Mouse (Mus musculus) kidney, embryonic 15.5 days (tissue): ENCODE measurements around the gene Endou. TPM values are rescaled to one million over a fixed set of nuclear protein-coding genes. Genes with fewer than 3 reads are reported as not detected.

Source experiments
- ATAC-seq: fragments of 200-750 bp; cut with Nextera tagmentation; replicated peaks from 2 replicates; pipeline ENCODE4 v1.8.0; 2017; ENCODE audit warnings: moderate TSS enrichment; ENCODE audit not compliant: low FRiP score
- H3K27ac ChIP-seq: fragments of 300-500 bp; sonication (generic); 2 replicates; pipeline ENCODE4 v1.5.1; 2015; ENCODE audit warnings: mild to moderate bottlenecking, inconsistent platforms
- H3K27me3 ChIP-seq: fragments of 300-500 bp; sonication (generic); 2 replicates; pipeline ENCODE4 v1.6.1; 2015; ENCODE audit warnings: inconsistent platforms
- H3K36me3 ChIP-seq: fragments of 300-500 bp; sonication (generic); 2 replicates; pipeline ENCODE4 v1.6.1; 2015; ENCODE audit warnings: inconsistent platforms
- H3K4me1 ChIP-seq: fragments of 300-500 bp; sonication (generic); 2 replicates; pipeline ENCODE4 v1.6.1; 2015; ENCODE audit warnings: inconsistent platforms
- H3K4me2 ChIP-seq: fragments of 300-500 bp; sonication (generic); 2 replicates; pipeline ENCODE4 v1.6.1; 2015; ENCODE audit warnings: moderate library complexity, mild to moderate bottlenecking, inconsistent platforms
- H3K4me3 ChIP-seq: fragments of 300-500 bp; sonication (generic); replicated peaks from 2 replicates; pipeline ENCODE4 v1.5.1; 2015; ENCODE audit warnings: mild to moderate bottlenecking, inconsistent platforms
- H3K9ac ChIP-seq: fragments of 300-500 bp; sonication (generic); 2 replicates; pipeline ENCODE4 v1.6.1; 2015; ENCODE audit warnings: mild to moderate bottlenecking, inconsistent platforms
- H3K9me3 ChIP-seq: fragments of 300-500 bp; sonication (generic); replicated peaks from 2 replicates; pipeline ENCODE4 v1.6.1; 2016; ENCODE audit warnings: inconsistent platforms
- WGBS: fragments of 180-500 bp; shearing (Covaris S2); methylation state at CpG from one replicate; pipeline ENCODE4 v1.1.7; 2015; ENCODE audit warnings: mixed read lengths; 5-methylcytosine and 5-hydroxymethylcytosine counted together
- polyA plus RNA-seq: library from polyadenylated mRNA; unstranded; fragments of >200 nt; fragmentation: Nextera tagmentation; extraction: Ambion mirVana; gene quantifications from 2 replicates; pipeline ENCODE4 v1.2.1, GENCODE M21; 2015

The Endou gene
- polyA plus RNA-seq, 1 experiment from 2014 or later: 0.36 TPM

DNA sequence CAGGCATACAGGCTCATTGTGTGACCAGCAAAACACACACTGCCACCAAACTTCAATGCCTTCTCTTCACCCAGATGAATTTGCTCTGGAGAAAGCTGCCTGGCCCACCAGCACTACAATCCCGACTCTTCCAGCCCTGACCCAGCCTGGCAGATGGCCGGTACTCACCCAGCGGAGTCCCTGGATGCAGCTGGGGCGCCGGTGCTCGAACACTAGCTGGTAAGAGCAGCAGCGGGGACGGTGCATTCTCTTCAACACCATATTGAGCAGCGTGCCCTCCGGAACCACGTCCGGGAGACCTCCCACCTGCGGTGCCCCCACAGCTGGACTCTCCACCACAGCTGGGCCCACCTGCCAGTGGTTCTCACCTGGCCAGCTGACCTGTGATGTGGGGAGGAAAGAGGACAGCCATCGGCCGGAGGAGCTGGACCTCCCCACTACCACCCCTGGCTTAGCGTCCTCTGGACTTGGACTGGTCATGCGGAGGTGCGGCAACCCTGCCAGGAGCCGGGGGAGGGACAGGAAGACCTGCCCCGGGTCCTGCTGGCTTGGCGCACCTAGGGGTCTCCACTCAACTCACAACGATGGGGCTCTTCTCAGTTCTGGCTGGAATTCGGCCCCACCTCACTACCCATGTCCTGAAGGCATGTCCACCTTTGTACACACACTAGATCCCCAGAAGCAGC lies 35.6 kb upstream of the Endou start:
- H3K36me3 ChIP-seq: peaks cover 4% of the 10 kb centered on the region; the same call in 1 of the 2 replicates
- no peaks in the 10 kb centered on the region for H3K9me3 ChIP-seq
- H3K27me3 ChIP-seq: peaks cover 14% of the 10 kb centered on the region; the same call in 1 of the 2 replicates
- H3K4me2 ChIP-seq: peak overlapping the region; percentile 96
- H3K4me1 ChIP-seq: peaks cover 88% of the 10 kb centered on the region
- H3K9ac ChIP-seq: peak overlapping the region; percentile 51
- H3K4me3 ChIP-seq: peak overlapping the region; percentile 54
- peak; percentile 7; the same call in 1 of the 2 replicates for ATAC-seq
- peak overlapping the region; percentile 87 for H3K27ac ChIP-seq
- WGBS: 5% methylated on average over 23 of the region's 23 CpGs

DNA sequence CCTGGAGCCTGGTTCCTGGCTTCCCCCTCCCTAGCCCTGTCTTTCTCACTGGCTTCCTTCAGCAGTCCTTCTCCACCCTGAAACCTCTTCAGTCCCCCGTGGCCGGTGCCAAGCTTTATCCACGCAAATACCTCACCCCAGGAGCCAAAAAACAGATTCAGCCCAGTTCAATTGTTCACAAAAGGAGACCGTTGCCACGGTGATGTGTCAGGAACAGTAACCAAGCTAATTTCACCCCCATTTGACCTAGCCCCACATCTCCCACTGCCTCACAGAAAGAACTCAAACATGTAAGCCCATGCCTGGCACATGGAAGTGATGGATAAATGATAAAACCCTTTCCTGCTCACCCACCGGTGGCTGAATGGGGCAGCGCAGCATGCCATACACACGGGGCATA lies 35.1 kb upstream of the Endou start:
- Histone ChIP-seq H3K36me3 (peaks cover 5% of the 10 kb centered on the region), H3K9ac (peak overlapping the region; percentile 51), H3K4me3 (peak overlapping the region; percentile 54), H3K9me3 (no peaks in the 10 kb centered on the region), H3K4me2 (peak overlapping the region; percentile 96), H3K4me1 (peaks cover 88% of the 10 kb centered on the region), H3K27me3 (peaks cover 14% of the 10 kb centered on the region; the same call in 1 of the 2 replicates), H3K27ac (peak overlapping the region; percentile 87)
- WGBS: 16% methylated on average over 8 of the region's 8 CpGs
- ATAC-seq: no peak

DNA sequence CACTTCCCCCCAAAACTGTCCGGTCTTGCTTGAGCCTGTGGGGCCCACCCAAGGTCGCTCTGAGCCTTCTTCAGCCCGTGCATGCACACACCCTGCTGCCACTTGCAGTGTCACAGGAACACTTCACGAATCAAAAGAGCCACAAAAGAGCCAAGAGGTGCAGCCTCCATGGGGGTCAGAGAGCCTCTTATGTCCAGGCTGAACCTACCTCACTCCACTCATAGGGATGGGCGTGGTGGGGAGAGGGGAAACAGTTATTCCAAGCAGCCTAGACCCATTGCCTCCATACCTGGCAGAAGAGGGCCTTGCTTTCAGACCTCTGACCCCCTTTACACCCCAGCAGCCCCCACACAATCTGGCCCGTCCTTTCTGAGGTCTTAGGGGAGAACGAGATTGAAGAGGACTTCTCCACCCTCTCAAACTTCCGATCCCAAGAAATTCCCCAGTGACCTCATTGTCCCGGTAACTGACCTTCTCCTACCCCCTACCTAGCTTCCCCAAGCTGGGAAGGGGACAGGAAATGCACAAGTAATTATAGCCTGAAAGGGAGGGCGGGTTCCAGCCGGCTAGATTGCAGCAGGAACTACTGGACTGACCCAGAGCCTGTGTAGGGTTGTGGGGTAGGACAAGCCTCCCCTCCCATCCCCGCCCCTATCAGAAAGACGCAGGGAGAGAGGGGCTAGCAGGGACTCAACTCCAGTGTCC lies 34.1 kb upstream of the Endou start:
- Histone ChIP-seq H3K4me2 (peak overlapping the region; percentile 96), H3K27me3 (peaks cover 14% of the 10 kb centered on the region; the same call in 1 of the 2 replicates), H3K36me3 (peaks cover 12% of the 10 kb centered on the region), H3K27ac (peak overlapping the region; percentile 38; the same call in 1 of the 2 replicates), H3K4me3 (peak overlapping the region; percentile 54), H3K9ac (no peak overlapping the region), H3K4me1 (peaks cover 82% of the 10 kb centered on the region), H3K9me3 (no peaks in the 10 kb centered on the region)
- WGBS: 30% methylated on average over 13 of the region's 13 CpGs
- ATAC-seq: 0 out of 2 replicates have a peak, but pooled peaks have one; percentile 9

DNA sequence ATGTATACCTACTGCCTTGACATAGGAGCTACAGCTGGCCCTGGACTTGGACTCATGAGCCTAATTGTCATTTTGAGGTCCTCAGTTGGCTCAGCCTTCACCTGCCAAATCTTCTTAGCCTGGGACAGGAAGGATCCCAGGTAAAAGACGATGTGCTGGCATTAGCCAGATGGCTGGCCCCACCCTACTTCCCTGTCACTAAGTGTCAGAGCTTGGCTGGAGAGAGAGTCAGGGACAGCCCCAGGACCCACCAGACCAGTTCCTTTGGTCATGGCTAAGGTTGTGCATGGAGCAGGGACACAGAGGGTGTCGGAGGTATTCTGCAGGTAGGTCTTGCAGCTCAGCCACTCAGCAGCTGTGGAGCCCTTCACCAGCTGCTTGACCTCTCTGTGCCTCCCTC lies 33.4 kb upstream of the Endou start:
- ATAC-seq: no peak

DNA sequence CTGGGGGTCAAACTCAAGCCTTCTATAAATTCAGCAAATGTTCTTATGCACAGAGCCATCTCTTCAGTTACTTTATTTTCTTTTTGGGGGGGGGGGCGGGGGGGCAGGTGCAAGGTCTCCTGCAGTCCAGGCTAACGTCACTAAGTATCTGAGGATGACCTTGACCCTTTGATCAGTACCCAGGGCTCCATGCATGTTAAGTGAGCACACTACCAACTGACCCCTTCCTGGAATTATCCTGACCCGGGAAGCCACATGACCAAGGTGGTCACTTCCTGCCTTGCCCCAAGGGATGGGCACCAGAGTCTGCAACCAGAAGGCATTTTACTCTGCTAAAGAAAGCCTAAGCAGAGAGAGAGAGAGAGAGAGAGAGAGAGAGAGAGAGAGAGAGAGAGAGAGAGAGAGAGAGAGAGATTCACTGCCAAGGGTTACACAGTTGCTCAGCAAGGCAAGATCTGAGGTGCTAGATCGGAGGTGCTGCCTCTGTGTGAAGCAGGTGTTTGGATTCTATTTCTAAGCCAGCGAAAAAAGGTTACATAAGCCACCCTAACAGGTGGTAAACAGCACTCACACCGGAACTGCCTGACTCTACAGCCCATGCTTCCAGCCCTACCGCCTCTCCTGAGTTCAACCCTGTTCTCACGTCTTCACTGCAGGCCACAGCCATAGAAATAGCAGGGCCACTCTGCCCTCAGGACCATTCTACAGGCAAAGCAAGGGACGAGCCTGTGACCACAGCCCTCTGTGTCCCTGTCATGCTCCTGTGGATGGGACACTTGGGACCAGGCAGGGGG lies 32.3 kb upstream of the Endou start:
- Histone ChIP-seq H3K36me3 (peaks cover 27% of the 10 kb centered on the region), H3K9ac (no peak overlapping the region), H3K27me3 (peaks cover 2% of the 10 kb centered on the region; the same call in 1 of the 2 replicates), H3K4me1 (peaks cover 68% of the 10 kb centered on the region), H3K4me2 (peak overlapping the region; percentile 7; the same call in 1 of the 2 replicates), H3K27ac (no peak overlapping the region), H3K9me3 (no peaks in the 10 kb centered on the region), H3K4me3 (no peak overlapping the region)
- ATAC-seq: no peak
- WGBS: 56% methylated on average over 9 of the region's 9 CpGs

More for the DNA sequence above, 33.4 kb upstream of the Endou start:
- H3K36me3 ChIP-seq: peaks cover 18% of the 10 kb centered on the region
- H3K9me3 ChIP-seq: no peaks in the 10 kb centered on the region
- H3K4me3 ChIP-seq: no peak overlapping the region
- 70% methylated on average over 2 of the region's 2 CpGs for WGBS
- peaks cover 75% of the 10 kb centered on the region for H3K4me1 ChIP-seq
- H3K4me2 ChIP-seq: peak overlapping the region; percentile 96; the same call in 1 of the 2 replicates
- no peak overlapping the region for H3K9ac ChIP-seq
- peaks cover 9% of the 10 kb centered on the region; the same call in 1 of the 2 replicates for H3K27me3 ChIP-seq
- H3K27ac ChIP-seq: no peak overlapping the region

DNA sequence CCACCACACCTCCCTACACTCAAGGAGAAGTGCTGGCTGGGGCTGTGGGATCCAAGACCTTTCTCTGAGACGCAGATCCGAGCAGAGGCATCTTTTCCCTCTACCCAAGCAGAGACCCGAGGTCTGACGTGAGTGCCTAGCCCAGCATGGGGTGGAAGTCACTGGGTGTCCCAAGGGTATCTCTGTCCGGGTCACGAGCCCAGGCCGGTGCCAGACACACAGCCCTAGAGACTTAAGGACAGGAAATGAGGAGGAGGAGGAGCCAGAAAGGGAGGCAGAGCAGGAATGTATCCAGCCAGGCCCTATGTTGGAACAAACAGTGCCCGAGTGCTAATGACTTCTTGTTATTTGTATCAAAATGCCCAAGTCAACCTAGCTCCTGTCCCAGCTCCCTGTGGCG lies 31.6 kb upstream of the Endou start:
- 51% methylated on average over 9 of the region's 9 CpGs for WGBS
- Histone ChIP-seq H3K9me3 (no peaks in the 10 kb centered on the region), H3K9ac (no peak overlapping the region), H3K36me3 (peaks cover 35% of the 10 kb centered on the region), H3K4me2 (0 out of 2 replicates have a peak overlapping the region, but pooled peaks have one; percentile 7), H3K4me3 (no peak overlapping the region), H3K27ac (no peak overlapping the region), H3K4me1 (peaks cover 61% of the 10 kb centered on the region), H3K27me3 (peaks cover 2% of the 10 kb centered on the region; the same call in 1 of the 2 replicates)
- no peak for ATAC-seq

DNA sequence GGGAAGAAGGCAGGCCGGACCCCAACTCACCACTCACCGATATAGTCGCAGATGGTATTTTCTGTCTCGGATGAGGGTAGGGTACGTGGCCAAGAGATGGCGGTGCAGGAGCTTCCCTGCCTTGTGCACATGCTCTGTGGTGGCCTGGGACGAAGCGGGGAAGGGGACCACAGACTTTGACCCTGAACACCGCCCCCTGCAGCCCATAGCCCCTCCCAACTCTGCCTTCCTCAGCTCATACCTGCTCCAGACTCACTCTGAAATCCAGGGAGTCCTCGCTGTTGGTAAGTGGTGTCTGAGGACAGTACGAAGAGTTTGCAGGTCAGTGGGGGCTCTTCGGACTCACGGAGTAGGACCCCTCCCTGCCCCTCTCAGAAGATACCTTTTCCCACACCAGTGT lies 30.3 kb upstream of the Endou start:
- Histone ChIP-seq H3K36me3 (peaks cover 48% of the 10 kb centered on the region), H3K4me2 (no peak overlapping the region), H3K4me3 (no peak overlapping the region), H3K27ac (0 out of 2 replicates have a peak overlapping the region, but pooled peaks have one; percentile 2), H3K4me1 (peaks cover 48% of the 10 kb centered on the region), H3K9ac (no peak overlapping the region), H3K27me3 (peaks cover 2% of the 10 kb centered on the region; the same call in 1 of the 2 replicates), H3K9me3 (no peaks in the 10 kb centered on the region)
- 53% methylated on average over 13 of the region's 13 CpGs for WGBS
- no peak for ATAC-seq

DNA sequence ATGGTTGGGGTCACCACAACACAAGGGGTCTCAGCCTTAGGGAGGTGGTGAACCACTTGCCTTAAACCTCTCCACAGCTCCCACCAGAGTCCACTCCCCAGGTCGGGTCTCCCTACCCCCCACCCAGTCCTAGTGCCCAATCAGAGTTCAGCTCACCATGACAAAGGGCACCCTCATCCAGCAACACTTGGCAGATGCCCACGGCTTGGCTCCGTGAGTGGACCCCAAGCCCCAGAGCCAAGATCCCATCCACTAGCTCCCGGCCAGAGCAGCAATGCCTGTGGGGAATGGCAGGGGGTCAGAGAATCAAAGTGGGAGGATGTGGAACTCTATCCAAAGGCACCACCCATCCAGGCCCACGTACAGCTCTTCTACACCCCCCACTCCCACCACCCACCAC lies 29.8 kb upstream of the Endou start:
- 60% methylated on average over 5 of the region's 5 CpGs for WGBS
- peaks cover 48% of the 10 kb centered on the region for H3K36me3 ChIP-seq
- H3K27ac ChIP-seq: no peak overlapping the region
- H3K9ac ChIP-seq: no peak overlapping the region
- no peaks in the 10 kb centered on the region for H3K27me3 ChIP-seq
- no peaks in the 10 kb centered on the region for H3K9me3 ChIP-seq
- H3K4me3 ChIP-seq: no peak overlapping the region
- no peak overlapping the region for H3K4me2 ChIP-seq
- ATAC-seq: no peak
- peaks cover 46% of the 10 kb centered on the region for H3K4me1 ChIP-seq

DNA sequence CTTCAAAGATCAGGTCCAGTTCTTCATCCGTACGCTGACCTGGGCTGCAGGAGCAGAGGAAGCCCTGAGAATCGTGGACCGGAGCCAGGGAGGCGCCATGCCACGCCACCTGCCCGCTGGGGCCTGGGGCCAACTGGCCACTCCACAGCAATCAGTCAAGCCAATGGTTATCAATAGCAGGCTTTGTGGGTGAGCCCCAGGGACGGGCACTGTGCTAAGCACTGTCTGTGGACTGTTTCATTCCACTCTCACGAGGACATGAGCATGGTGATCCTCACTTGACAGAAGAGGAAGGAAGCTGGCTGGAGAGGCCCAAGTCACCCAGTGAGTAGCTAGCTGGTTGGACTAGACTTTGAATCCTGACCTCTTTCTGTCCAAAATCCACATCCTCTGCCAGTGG lies 28.9 kb upstream of the Endou start:
- no peak overlapping the region for H3K4me3 ChIP-seq
- no peaks in the 10 kb centered on the region for H3K27me3 ChIP-seq
- H3K9ac ChIP-seq: no peak overlapping the region
- H3K27ac ChIP-seq: no peak overlapping the region
- no peak for ATAC-seq
- WGBS: 90% methylated on average over 9 of the region's 9 CpGs
- no peaks in the 10 kb centered on the region for H3K9me3 ChIP-seq
- H3K36me3 ChIP-seq: peaks cover 48% of the 10 kb centered on the region
- H3K4me1 ChIP-seq: peaks cover 48% of the 10 kb centered on the region
- no peak overlapping the region for H3K4me2 ChIP-seq

DNA sequence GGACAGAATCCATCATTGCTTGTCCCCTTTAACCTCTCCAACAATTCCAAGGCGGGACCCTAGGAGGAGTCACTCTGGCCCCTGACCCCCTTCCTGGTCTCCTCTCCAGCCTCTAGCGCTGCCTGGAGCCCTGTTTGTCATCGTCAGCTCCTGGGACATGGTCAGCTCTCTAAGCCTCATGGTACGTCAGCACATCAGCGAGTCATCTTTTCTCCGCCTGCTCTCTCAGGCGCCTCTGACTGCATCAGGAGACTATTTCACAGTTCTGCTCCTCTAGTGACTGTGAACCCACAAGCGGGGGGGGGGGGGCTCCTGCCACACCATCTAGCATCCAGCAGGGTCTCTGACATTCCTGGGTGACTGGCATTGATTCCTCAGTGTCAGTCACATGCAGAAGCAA lies 24.2 kb upstream of the Endou start:
- no peak overlapping the region for H3K4me2 ChIP-seq
- H3K4me3 ChIP-seq: no peak overlapping the region
- no peak for ATAC-seq
- no peak overlapping the region for H3K27ac ChIP-seq
- H3K27me3 ChIP-seq: no peaks in the 10 kb centered on the region
- 53% methylated on average over 8 of the region's 8 CpGs for WGBS
- H3K9ac ChIP-seq: no peak overlapping the region
- H3K4me1 ChIP-seq: peaks cover 29% of the 10 kb centered on the region
- H3K36me3 ChIP-seq: peaks cover 47% of the 10 kb centered on the region
- H3K9me3 ChIP-seq: no peaks in the 10 kb centered on the region

DNA sequence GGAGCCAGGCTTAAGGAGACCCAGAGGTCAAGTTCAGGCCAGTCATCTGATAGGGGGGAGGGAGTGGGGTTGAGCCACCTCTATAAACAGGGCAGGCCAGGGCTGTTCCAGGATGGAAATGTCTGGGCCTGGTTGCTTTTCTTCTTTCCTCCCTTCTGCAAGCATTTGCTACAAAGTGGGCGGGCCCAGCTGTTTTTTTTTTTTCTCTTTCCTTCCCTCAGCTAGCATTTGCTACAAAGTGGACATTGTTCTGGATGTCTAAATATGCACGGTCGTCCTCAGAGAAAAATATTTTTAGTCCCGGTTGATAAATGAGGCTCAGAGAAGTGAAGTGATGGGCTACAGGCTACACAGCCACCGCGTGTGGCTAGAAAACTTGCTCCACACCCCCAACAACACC lies 23.3 kb upstream of the Endou start:
- Histone ChIP-seq H3K4me3 (no peak overlapping the region), H3K9me3 (no peaks in the 10 kb centered on the region), H3K27me3 (no peaks in the 10 kb centered on the region), H3K4me2 (no peak overlapping the region), H3K36me3 (peaks cover 42% of the 10 kb centered on the region), H3K9ac (no peak overlapping the region), H3K27ac (peak overlapping the region; percentile 46), H3K4me1 (peaks cover 37% of the 10 kb centered on the region)
- WGBS: 64% methylated on average over 6 of the region's 6 CpGs
- no peak for ATAC-seq
